Mouse (Mus musculus) neural tube, embryonic 15.5 days (tissue): ENCODE measurements around the gene Upk3b. TPM values are rescaled to one million over a fixed set of nuclear protein-coding genes. Genes with fewer than 3 reads are reported as not detected.

Source experiments
- ATAC-seq: fragments of 200-750 bp; cut with Nextera tagmentation; 2 replicates; pipeline ENCODE4 v1.8.0; 2017; ENCODE audit warnings: mild to moderate bottlenecking, moderate TSS enrichment, moderate library complexity; ENCODE audit not compliant: low FRiP score
- H3K27ac ChIP-seq: fragments of 300-500 bp; sonication (generic); replicated peaks from 2 replicates; pipeline ENCODE4 v1.5.1; 2015; ENCODE audit warnings: mild to moderate bottlenecking, inconsistent platforms
- H3K27me3 ChIP-seq: fragments of 300-500 bp; sonication (generic); replicated peaks from 2 replicates; pipeline ENCODE4 v1.6.1; 2015; ENCODE audit warnings: inconsistent platforms
- H3K36me3 ChIP-seq: fragments of 300-500 bp; sonication (generic); 2 replicates; pipeline ENCODE4 v1.6.1; 2015; ENCODE audit warnings: inconsistent platforms
- H3K4me1 ChIP-seq: fragments of 300-500 bp; sonication (generic); 2 replicates; pipeline ENCODE4 v1.6.1; 2015; ENCODE audit warnings: inconsistent platforms
- H3K4me2 ChIP-seq: fragments of 300-500 bp; sonication (generic); 2 replicates; pipeline ENCODE4 v1.6.1; 2015; ENCODE audit warnings: inconsistent platforms, mild to moderate bottlenecking, moderate library complexity
- H3K4me3 ChIP-seq: fragments of 300-500 bp; sonication (generic); replicated peaks from 2 replicates; pipeline ENCODE4 v1.5.1; 2015; ENCODE audit warnings: mild to moderate bottlenecking, inconsistent platforms
- H3K9ac ChIP-seq: fragments of 300-500 bp; sonication (generic); replicated peaks from 2 replicates; pipeline ENCODE4 v1.6.1; 2015; ENCODE audit warnings: mild to moderate bottlenecking, inconsistent platforms
- H3K9me3 ChIP-seq: fragments of 300-500 bp; sonication (generic); replicated peaks from 2 replicates; pipeline ENCODE4 v1.6.1; 2016; ENCODE audit warnings: inconsistent platforms
- WGBS: fragments of 180-500 bp; shearing (Covaris S2); methylation state at CpG from one replicate; pipeline ENCODE4 v1.1.7; 2015; ENCODE audit warnings: mixed read lengths; 5-methylcytosine and 5-hydroxymethylcytosine counted together
- polyA plus RNA-seq: library from polyadenylated mRNA; unstranded; fragments of >200 nt; fragmentation: Nextera tagmentation; extraction: Ambion mirVana; gene quantifications from 2 replicates; pipeline ENCODE4 v1.2.1, GENCODE M21; 2015

Gene Upk3b
- polyA plus RNA-seq, 1 experiment from 2014 or later: 1.1 TPM

- ATAC-seq: no peak
- no peak overlapping the region for H3K4me2 ChIP-seq
- 78% methylated on average over 4 of the region's 4 CpGs for WGBS
These were observed 44.0 kb downstream of the Upk3b start for GRCm38 (mm10) chr5:136082345-136082744.

GRCm38 (mm10) chr5:136083669-136084107, 45.4 kb downstream of the Upk3b start, which contains the start of gene Rasa4:
Gene Rasa4 (plus strand): TSS chr5:136083916.
- Histone ChIP-seq H3K36me3 (no peaks in the 10 kb centered on the region), H3K4me1 (peaks cover 27% of the 10 kb centered on the region), H3K27ac (peak within 1 kb of the TSS; percentile 61; the same call in 1 of the 2 replicates), H3K9me3 (no peaks in the 10 kb centered on the region), H3K4me2 (peak within 1 kb of the TSS; percentile 93), H3K27me3 (0 out of 2 replicates have a peak, but pooled peaks cover 3% of the 10 kb centered on the region), H3K9ac (peak within 1 kb of the TSS; percentile 74), H3K4me3 (peak within 1 kb of the TSS; percentile 70)
- WGBS: under 1% methylated on average over 28 of the region's 28 CpGs
- ATAC-seq: peak; percentile 97

More at GRCm38 (mm10) chr5:136082345-136082744, 44.0 kb downstream of the Upk3b start:
- H3K27me3 ChIP-seq: 0 out of 2 replicates have a peak, but pooled peaks cover 3% of the 10 kb centered on the region
- H3K9me3 ChIP-seq: no peaks in the 10 kb centered on the region
- H3K36me3 ChIP-seq: no peaks in the 10 kb centered on the region
- H3K9ac ChIP-seq: no peak overlapping the region
- H3K4me3 ChIP-seq: no peak overlapping the region
- H3K4me1 ChIP-seq: peaks cover 27% of the 10 kb centered on the region
- no peak overlapping the region for H3K27ac ChIP-seq

GRCm38 (mm10) chr5:136084144-136084881, 46.0 kb downstream of the Upk3b start:
- Histone ChIP-seq H3K9me3 (no peaks in the 10 kb centered on the region), H3K27ac (peak overlapping the region; percentile 61; the same call in 1 of the 2 replicates), H3K36me3 (no peaks in the 10 kb centered on the region), H3K4me2 (peak overlapping the region; percentile 93), H3K4me3 (peak overlapping the region; percentile 70), H3K27me3 (0 out of 2 replicates have a peak, but pooled peaks cover 6% of the 10 kb centered on the region), H3K4me1 (peaks cover 27% of the 10 kb centered on the region), H3K9ac (peak overlapping the region; percentile 74)
- WGBS: 2% methylated on average over 23 of the region's 23 CpGs
- ATAC-seq: peak; percentile 74

GRCm38 (mm10) chr5:136084891-136085651, 46.8 kb downstream of the Upk3b start:
- peak overlapping the region; percentile 70 for H3K4me3 ChIP-seq
- 0 out of 2 replicates have a peak, but pooled peaks cover 7% of the 10 kb centered on the region for H3K27me3 ChIP-seq
- peaks cover 27% of the 10 kb centered on the region for H3K4me1 ChIP-seq
- peak overlapping the region; percentile 56; the same call in 1 of the 2 replicates for H3K27ac ChIP-seq
- ATAC-seq: peak; percentile 36; the same call in 1 of the 2 replicates
- 7% methylated on average over 18 of the region's 21 CpGs for WGBS
- H3K9ac ChIP-seq: peak overlapping the region; percentile 14
- H3K9me3 ChIP-seq: no peaks in the 10 kb centered on the region
- H3K36me3 ChIP-seq: no peaks in the 10 kb centered on the region
- peak overlapping the region; percentile 93 for H3K4me2 ChIP-seq

GRCm38 (mm10) chr5:136086290-136086689, 48.0 kb downstream of the Upk3b start:
- 94% methylated on average over 8 of the region's 8 CpGs for WGBS
- H3K36me3 ChIP-seq: no peaks in the 10 kb centered on the region
- H3K9me3 ChIP-seq: no peaks in the 10 kb centered on the region
- ATAC-seq: no peak
- H3K9ac ChIP-seq: no peak overlapping the region
- no peak overlapping the region for H3K4me3 ChIP-seq
- H3K4me1 ChIP-seq: peaks cover 27% of the 10 kb centered on the region
- H3K27me3 ChIP-seq: 0 out of 2 replicates have a peak, but pooled peaks cover 7% of the 10 kb centered on the region
- 0 out of 2 replicates have a peak overlapping the region, but pooled peaks have one; percentile 2 for H3K4me2 ChIP-seq
- H3K27ac ChIP-seq: no peak overlapping the region

- H3K9ac ChIP-seq: no peak overlapping the region
- H3K4me1 ChIP-seq: peaks cover 20% of the 10 kb centered on the region
- no peaks in the 10 kb centered on the region for H3K9me3 ChIP-seq
- no peak overlapping the region for H3K4me3 ChIP-seq
- ATAC-seq: no peak
- no peak overlapping the region for H3K4me2 ChIP-seq
- H3K36me3 ChIP-seq: no peaks in the 10 kb centered on the region
- 23% methylated on average over 14 of the region's 14 CpGs for WGBS
- H3K27ac ChIP-seq: no peak overlapping the region
- 0 out of 2 replicates have a peak, but pooled peaks cover 7% of the 10 kb centered on the region for H3K27me3 ChIP-seq
These were observed 50.7 kb downstream of the Upk3b start for GRCm38 (mm10) chr5:136088821-136089575.

GRCm38 (mm10) chr5:136091927-136092326, 53.6 kb downstream of the Upk3b start:
- Histone ChIP-seq H3K36me3 (no peaks in the 10 kb centered on the region), H3K9me3 (no peaks in the 10 kb centered on the region), H3K4me3 (no peak overlapping the region), H3K27me3 (0 out of 2 replicates have a peak, but pooled peaks cover 3% of the 10 kb centered on the region), H3K9ac (no peak overlapping the region), H3K27ac (no peak overlapping the region), H3K4me2 (no peak overlapping the region), H3K4me1 (no peaks in the 10 kb centered on the region)
- ATAC-seq: no peak
- 68% methylated on average over 5 of the region's 5 CpGs for WGBS

- WGBS: 68% methylated on average over 8 of the region's 8 CpGs
- H3K4me2 ChIP-seq: no peak overlapping the region
These were observed 56.1 kb downstream of the Upk3b start for GRCm38 (mm10) chr5:136094249-136095010.

GRCm38 (mm10) chr5:136095089-136095488, 56.8 kb downstream of the Upk3b start:
- no peak for ATAC-seq
- WGBS: 83% methylated on average over 7 of the region's 7 CpGs
- Histone ChIP-seq H3K9me3 (no peaks in the 10 kb centered on the region), H3K27me3 (no peaks in the 10 kb centered on the region), H3K27ac (no peak overlapping the region), H3K4me1 (no peaks in the 10 kb centered on the region), H3K36me3 (no peaks in the 10 kb centered on the region), H3K4me3 (no peak overlapping the region), H3K4me2 (no peak overlapping the region), H3K9ac (no peak overlapping the region)

More at GRCm38 (mm10) chr5:136094249-136095010, 56.1 kb downstream of the Upk3b start:
- H3K9ac ChIP-seq: no peak overlapping the region
- H3K36me3 ChIP-seq: no peaks in the 10 kb centered on the region
- no peak overlapping the region for H3K27ac ChIP-seq
- H3K4me3 ChIP-seq: no peak overlapping the region
- H3K27me3 ChIP-seq: no peaks in the 10 kb centered on the region
- no peak for ATAC-seq
- H3K4me1 ChIP-seq: no peaks in the 10 kb centered on the region
- no peaks in the 10 kb centered on the region for H3K9me3 ChIP-seq
